Mouse (Mus musculus): ENCODE results near the gene Cbx5. TPM values are rescaled to one million over a fixed set of nuclear protein-coding genes. Genes with fewer than 3 reads are reported as not detected.

Gene Cbx5
- total RNA-seq, 2 experiments from 2014 or later = 180 to 183 TPM

- DNase-seq (ENCODE audit: extremely low spot score in 1 of 2, low spot score in 1 of 2) = no peak
Measured at GRCm38 (mm10) chr15:103178767-103179166, 60.8 kb downstream of the Cbx5 start.

GRCm38 (mm10) chr15:103178137-103178536, 61.5 kb downstream of the Cbx5 start:
- no peak for DNase-seq (ENCODE audit: extremely low spot score in 1 of 2, low spot score in 1 of 2)

- no peak for DNase-seq (ENCODE audit: extremely low spot score in 1 of 2, low spot score in 1 of 2)
Measured at GRCm38 (mm10) chr15:103177611-103178041, 62.0 kb downstream of the Cbx5 start.

GRCm38 (mm10) chr15:103176874-103177421, 62.7 kb downstream of the Cbx5 start:
- peak; percentile 93 to 99 for DNase-seq (ENCODE audit: extremely low spot score in 1 of 2, low spot score in 1 of 2)

GRCm38 (mm10) chr15:103173251-103173650, 66.4 kb downstream of the Cbx5 start:
- no peak for DNase-seq (ENCODE audit: extremely low spot score in 1 of 2, low spot score in 1 of 2)

- DNase-seq (ENCODE audit: extremely low spot score in 1 of 2, low spot score in 1 of 2) = peak in 1 of 2 experiments; percentile 61
Measured at GRCm38 (mm10) chr15:103172537-103172936, 67.1 kb downstream of the Cbx5 start.

- DNase-seq (ENCODE audit: extremely low spot score in 1 of 2, low spot score in 1 of 2) = no peak
Measured at GRCm38 (mm10) chr15:103171276-103171675, 68.3 kb downstream of the Cbx5 start.

GRCm38 (mm10) chr15:103170316-103170679, 69.3 kb downstream of the Cbx5 start:
- DNase-seq (ENCODE audit: extremely low spot score in 1 of 2, low spot score in 1 of 2) = no peak

GRCm38 (mm10) chr15:103169612-103170315, 69.9 kb downstream of the Cbx5 start:
- no peak for DNase-seq (ENCODE audit: extremely low spot score in 1 of 2, low spot score in 1 of 2)

GRCm38 (mm10) chr15:103168801-103169611, 70.6 kb downstream of the Cbx5 start:
- DNase-seq (ENCODE audit: extremely low spot score in 1 of 2, low spot score in 1 of 2) = no peak

- no peak for DNase-seq (ENCODE audit: extremely low spot score in 1 of 2, low spot score in 1 of 2)
Measured at GRCm38 (mm10) chr15:103167786-103168185, 71.8 kb downstream of the Cbx5 start.

GRCm38 (mm10) chr15:103167042-103167615, 72.5 kb downstream of the Cbx5 start, which contains the start of gene Smug1:
Gene Smug1 (minus strand): TSS chr15:103167092.
- no peak for DNase-seq (ENCODE audit: extremely low spot score in 1 of 2, low spot score in 1 of 2)

GRCm38 (mm10) chr15:103165924-103166323, 73.7 kb downstream of the Cbx5 start:
- DNase-seq (ENCODE audit: extremely low spot score in 1 of 2, low spot score in 1 of 2) = no peak

- DNase-seq (ENCODE audit: extremely low spot score in 1 of 2, low spot score in 1 of 2) = peak; percentile 76 to 96
Measured at GRCm38 (mm10) chr15:103165379-103165778, 74.2 kb downstream of the Cbx5 start.

GRCm38 (mm10) chr15:103163182-103163919, 76.3 kb downstream of the Cbx5 start:
- peak; percentile 78 to 81 for DNase-seq (ENCODE audit: extremely low spot score in 1 of 2, low spot score in 1 of 2)

GRCm38 (mm10) chr15:103157585-103157984, 82.0 kb downstream of the Cbx5 start:
- peak in 1 of 2 experiments; percentile 30 for DNase-seq (ENCODE audit: extremely low spot score in 1 of 2, low spot score in 1 of 2)

GRCm38 (mm10) chr15:103156890-103157289, 82.7 kb downstream of the Cbx5 start:
- no peak for DNase-seq (ENCODE audit: extremely low spot score in 1 of 2, low spot score in 1 of 2)

GRCm38 (mm10) chr15:103155366-103156321, 84.0 kb downstream of the Cbx5 start:
- DNase-seq (ENCODE audit: extremely low spot score in 1 of 2, low spot score in 1 of 2) = no peak

All from layer of hippocampus, postnatal 25 days (tissue).